9 mouse cellular contexts compared by ENCODE assay signal in genomic region chr3:138506749-138507148, GRCm38 (mm10). TPM values are rescaled to one million over a fixed set of nuclear protein-coding genes. Genes with fewer than 3 reads are reported as not detected.
DNase-seq lines count a peak whose midpoint lies in the region; ATAC-seq lines count a peak whose summit lies in the region.
"Had no signal": no experiment of that assay in that cellular context is flagged by ENCODE, and none has a peak within 500 bp of the region (broad histone marks: within the 10 kb centered on the region; RNA-seq: fewer than 3 reads in every experiment).

No protein-coding gene starts in this region.

- no peak overlapping the region for H3K27ac ChIP-seq in neural tube, embryonic 11.5 days (ENCODE audit: low read depth, low read length)
- H3K27ac ChIP-seq: limb, embryonic 13.5 days had no signal

- H3K9ac ChIP-seq in neural tube, embryonic 11.5 days (ENCODE audit: low read length): no peak overlapping the region
- H3K9ac ChIP-seq: limb, embryonic 13.5 days had no signal

- H3K36me3 ChIP-seq in neural tube, embryonic 11.5 days (ENCODE audit: control insufficient read depth, insufficient read depth, low read length): no peaks in the 10 kb centered on the region
- H3K36me3 ChIP-seq: limb, embryonic 13.5 days had no signal

- no peak overlapping the region for H3K4me3 ChIP-seq in neural tube, embryonic 11.5 days (ENCODE audit: low read depth, low read length)
- H3K4me3 ChIP-seq: limb, embryonic 13.5 days had no signal

- peak; percentile 50 for DNase-seq in gastrocnemius, adult 18-20 months (ENCODE audit: low spot score)
- no peak for DNase-seq in gastrocnemius, postnatal 36 days
- peak; percentile 41 for DNase-seq in neural tube, embryonic 11.5 days (ENCODE audit: low spot score)
- no peak for DNase-seq in neural tube, embryonic 10.5 days (ENCODE audit: extremely low spot score, low spot score)
- DNase-seq in cerebellum, postnatal 14 days: peak; percentile 63 to 65
- DNase-seq in left cerebral cortex, postnatal 25 days (ENCODE audit: low spot score in 2 of 2): peak; percentile 41 to 65
- DNase-seq in yolk sac, embryonic 10.5 days (ENCODE audit: low spot score): no peak

- intact Hi-C loops in gastrocnemius, postnatal 36 days (cut with DNase I): loop anchor here (2.0 to 10.0 kb wide), 3 partner anchors 114 to 398 kb away; partner anchors contain the start of gene Tspan5
- intact Hi-C loops in left cerebral cortex, postnatal 25 days (cut with DNase I): no loop called here

- no peak for ATAC-seq in neural tube, embryonic 11.5 days (ENCODE audit: insufficient read depth, low FRiP score, low TSS enrichment)
- ATAC-seq in granulocyte monocyte progenitor cell, adult 5-6 weeks (replicated peaks; ENCODE audit: poor library complexity, severe bottlenecking): no peak; the same call in 1 of the 2 replicates

- no peaks in the 10 kb centered on the region for H3K9me3 ChIP-seq in neural tube, embryonic 11.5 days (ENCODE audit: control insufficient read depth, low read length)
- H3K9me3 ChIP-seq: limb, embryonic 13.5 days had no signal

- H3K4me1 ChIP-seq in neural tube, embryonic 11.5 days (ENCODE audit: control insufficient read depth, insufficient read depth, low read length): no peaks in the 10 kb centered on the region
- H3K4me1 ChIP-seq: limb, embryonic 13.5 days had no signal

- 56% methylated on average over 6 of the region's 6 CpGs for WGBS in neural tube, embryonic 11.5 days

- no peaks in the 10 kb centered on the region for H3K27me3 ChIP-seq in neural tube, embryonic 11.5 days (ENCODE audit: control insufficient read depth, insufficient read depth, low read length)
- H3K27me3 ChIP-seq: limb, embryonic 13.5 days had no signal

- H3K4me2 ChIP-seq in neural tube, embryonic 11.5 days (ENCODE audit: low read depth): no peak overlapping the region
- H3K4me2 ChIP-seq: limb, embryonic 13.5 days had no signal

RNA-seq across cellular contexts. Expression of gene Metap1, which starts 17.4 kb away (rescaled TPM):
- 10 to 100 TPM; 45.5 to 46.4 TPM for total RNA-seq in gastrocnemius, adult 18-20 months (2021)
- 10 to 100 TPM; 43.6 to 44.5 TPM for total RNA-seq in gastrocnemius, postnatal 36 days (2021)
- 69.0 and 69.6 TPM in 2 replicates for polyA plus RNA-seq in neural tube, embryonic 11.5 days (2014; fragmentation: Nextera tagmentation; extraction: Ambion mirVana)
- total RNA-seq in left cerebral cortex, postnatal 25 days (2021): 10 to 100 TPM; 40.5 to 43.8 TPM
- 38.7 and 45.3 TPM in 2 replicates for total RNA-seq in granulocyte monocyte progenitor cell, adult 5-6 weeks (2014; fragmentation: Nextera tagmentation)
- total RNA-seq in granulocyte monocyte progenitor cell, adult 5-6 weeks (2017): 45.5 and 54.0 TPM in 2 replicates

RNA-seq across cellular contexts. Expression of gene Eif4e, which starts 19.2 kb away (rescaled TPM):
- total RNA-seq in gastrocnemius, adult 18-20 months (2021): 100 to 1,000 TPM; 119 to 137 TPM
- 100 to 1,000 TPM; 121 TPM for total RNA-seq in gastrocnemius, postnatal 36 days (2021)
- 458 and 468 TPM in 2 replicates for polyA plus RNA-seq in neural tube, embryonic 11.5 days (2014; fragmentation: Nextera tagmentation; extraction: Ambion mirVana)
- total RNA-seq in left cerebral cortex, postnatal 25 days (2021): 100 to 1,000 TPM; 176 to 189 TPM
- total RNA-seq in granulocyte monocyte progenitor cell, adult 5-6 weeks (2014; fragmentation: Nextera tagmentation): 179 and 203 TPM in 2 replicates
- 188 and 220 TPM in 2 replicates for total RNA-seq in granulocyte monocyte progenitor cell, adult 5-6 weeks (2017)

Comparison
In these comparisons a context has a peak if more than half of its experiments do, and no peak if none do; other contexts are left out.
1. DNase-seq: peak in gastrocnemius, adult 18-20 months (single experiment), neural tube, embryonic 11.5 days (single experiment), cerebellum, postnatal 14 days (2 of 2) and left cerebral cortex, postnatal 25 days (2 of 2); none in gastrocnemius, postnatal 36 days (0 of 2), neural tube, embryonic 10.5 days (single experiment) and yolk sac, embryonic 10.5 days (single experiment).